Mouse (Mus musculus) myocyte (in vitro differentiated cells): ENCODE results near the gene Laptm5.

Experiments
- MAX ChIP-seq: IDR thresholded peaks from one replicate; pipeline ENCODE4 v1.6.1; 2011; ENCODE audit warnings: low read depth, mild to moderate bottlenecking, control low read depth
- MYOG ChIP-seq, 3 experiments: IDR thresholded peaks; one replicate each; pipeline ENCODE4 v1.6.1; 2011; ENCODE audit warnings: control low read depth in 2 of 3, low read depth in 2 of 3, mild to moderate bottlenecking in 2 of 3; ENCODE audit not compliant: insufficient read length in 2 of 3, control insufficient read depth in 1 of 3, insufficient read depth in 1 of 3
- POLR2A ChIP-seq: IDR thresholded peaks from one replicate; pipeline ENCODE4 v1.6.1; 2011; ENCODE audit warnings: low read depth, mild to moderate bottlenecking, control low read depth, moderate library complexity; ENCODE audit not compliant: insufficient read length
- POLR2AphosphoS2 ChIP-seq: IDR thresholded peaks from one replicate; pipeline ENCODE4 v1.6.1; 2011; ENCODE audit warnings: low read depth, control low read depth; ENCODE audit not compliant: insufficient read length
- SRF ChIP-seq: IDR thresholded peaks from one replicate; pipeline ENCODE4 v1.6.1; 2011; ENCODE audit warnings: low read depth; ENCODE audit not compliant: control insufficient read depth, insufficient read length

GRCm38 (mm10) chr4:130952531-130952930 lies 39.6 kb downstream of the Laptm5 start:
- TF ChIP-seq POLR2AphosphoS2, result no peak
- no peak for TF ChIP-seq POLR2A
- TF ChIP-seq SRF, result no peak
- TF ChIP-seq MYOG (IDR thresholded peaks at IDR 0.05; ENCODE audit: control insufficient read depth in 1 of 3, insufficient read depth in 1 of 3, insufficient read length in 2 of 3, low read depth in 2 of 3), result no peak
- no peak for TF ChIP-seq MAX
